Mouse (Mus musculus): Measurements from ENCODE around the gene Cdc42ep3. TPM values are rescaled to one million over a fixed set of nuclear protein-coding genes. Genes with fewer than 3 reads are reported as not detected.

Gene Cdc42ep3
- 19.8 TPM for polyA plus RNA-seq (2014; fragmentation: Illumina TruSeq; extraction: RNeasy Lipid Tissue Mini Kit (QIAGEN cat#74804); ENCODE audit: low read depth, low replicate concordance)

GRCm38 (mm10) chr17:79354444-79355270 lies at the start of gene Cdc42ep3:
Gene Cdc42ep3 (minus strand): TSS chr17:79355091.

All from adipose tissue, adult 10 weeks (tissue).